Mouse (Mus musculus) intestine, embryonic 14.5 days (tissue): ENCODE measurements around the gene Dnmt3a. TPM values are rescaled to one million over a fixed set of nuclear protein-coding genes. Genes with fewer than 3 reads are reported as not detected.

Experiments used
- ATAC-seq: fragments of 200-750 bp; cut with Nextera tagmentation; replicated peaks from 2 replicates; pipeline ENCODE4 v1.8.0; 2017; ENCODE audit warnings: low read depth, moderate number of reproducible peaks, moderate TSS enrichment, moderate library complexity; ENCODE audit not compliant: low FRiP score, low TSS enrichment
- DNase-seq: peaks from one replicate; pipeline ENCODE4 v3.0.0-alpha.2; 2018; ENCODE audit warnings: low spot score
- H3K27ac ChIP-seq: fragments of 300-500 bp; sonication (generic); 2 replicates; pipeline ENCODE4 v1.5.1; 2014; ENCODE audit warnings: low read depth, mild to moderate bottlenecking, control low read depth
- H3K27me3 ChIP-seq: fragments of 300-500 bp; sonication (generic); replicated peaks from 2 replicates; pipeline ENCODE4 v1.6.1; 2014; ENCODE audit warnings: low read length, control low read depth; ENCODE audit not compliant: control insufficient read depth, insufficient read depth
- H3K36me3 ChIP-seq: fragments of 300-500 bp; sonication (generic); 2 replicates; pipeline ENCODE4 v1.6.1; 2014; ENCODE audit warnings: low read length, control low read depth; ENCODE audit not compliant: control insufficient read depth, insufficient read depth
- H3K4me1 ChIP-seq: fragments of 300-500 bp; sonication (generic); replicated peaks from 2 replicates; pipeline ENCODE4 v1.6.1; 2014; ENCODE audit warnings: low read length, control low read depth, mixed read lengths; ENCODE audit not compliant: control insufficient read depth, insufficient read depth
- H3K4me2 ChIP-seq: fragments of 300-500 bp; sonication (generic); 2 replicates; pipeline ENCODE4 v1.6.1; 2014; ENCODE audit warnings: low read length
- H3K4me3 ChIP-seq: fragments of 300-500 bp; sonication (generic); 2 replicates; pipeline ENCODE4 v1.5.1; 2014; ENCODE audit warnings: low read depth, low read length, control low read depth, mixed read lengths
- H3K9ac ChIP-seq: fragments of 300-500 bp; sonication (generic); 2 replicates; pipeline ENCODE4 v1.6.1; 2014; ENCODE audit warnings: mild to moderate bottlenecking, low read length
- H3K9me3 ChIP-seq: fragments of 300-500 bp; sonication (generic); 2 replicates; pipeline ENCODE4 v1.6.1; 2016; ENCODE audit warnings: low read length, control low read depth; ENCODE audit not compliant: control insufficient read depth
- WGBS: fragments of 180-500 bp; shearing (Covaris S2); extraction: QIAGEN DNeasy Blood & Tissue Kit; methylation state at CpG from one replicate; pipeline ENCODE4 v1.1.7; 2014; 5-methylcytosine and 5-hydroxymethylcytosine counted together
- polyA plus RNA-seq: library from polyadenylated mRNA; unstranded; fragments of >200 nt; fragmentation: Nextera tagmentation; extraction: Ambion mirVana; gene quantifications from 2 replicates; pipeline ENCODE4 v1.2.1, GENCODE M21; 2014

The Dnmt3a gene
- polyA plus RNA-seq, 1 experiment from 2014 or later = 69.3 TPM

GRCm38 (mm10) chr12:3768391-3768790 lies 37.4 kb upstream of the Dnmt3a start:
- no peaks in the 10 kb centered on the region; the same call in 1 of the 2 replicates for H3K4me1 ChIP-seq
- no peaks in the 10 kb centered on the region for H3K27me3 ChIP-seq
- no peak overlapping the region for H3K27ac ChIP-seq
- DNase-seq (no peak), ATAC-seq (no peak)
- 90% methylated on average over 4 of the region's 4 CpGs for WGBS
- H3K9me3 ChIP-seq = no peaks in the 10 kb centered on the region
- no peaks in the 10 kb centered on the region for H3K36me3 ChIP-seq
- H3K4me2 ChIP-seq = no peak overlapping the region
- H3K9ac ChIP-seq = no peak overlapping the region
- H3K4me3 ChIP-seq = no peak overlapping the region

GRCm38 (mm10) chr12:3770546-3770945 lies 35.3 kb upstream of the Dnmt3a start:
- WGBS = 77% methylated on average over 2 of the region's 2 CpGs
- Histone ChIP-seq H3K4me2 (no peak overlapping the region), H3K36me3 (peaks cover 8% of the 10 kb centered on the region; the same call in 1 of the 2 replicates), H3K27ac (no peak overlapping the region), H3K9me3 (no peaks in the 10 kb centered on the region), H3K4me3 (no peak overlapping the region), H3K27me3 (no peaks in the 10 kb centered on the region), H3K9ac (no peak overlapping the region), H3K4me1 (peaks cover 3% of the 10 kb centered on the region)
- DNase-seq = no peak
- no peak for ATAC-seq

- Histone ChIP-seq H3K27me3 (no peaks in the 10 kb centered on the region), H3K4me1 (peaks cover 3% of the 10 kb centered on the region), H3K36me3 (peaks cover 8% of the 10 kb centered on the region; the same call in 1 of the 2 replicates), H3K4me3 (no peak overlapping the region), H3K27ac (no peak overlapping the region), H3K4me2 (no peak overlapping the region), H3K9ac (no peak overlapping the region), H3K9me3 (no peaks in the 10 kb centered on the region)
- ATAC-seq (no peak), DNase-seq (no peak)
- 79% methylated on average over 2 of the region's 2 CpGs for WGBS
Observed at GRCm38 (mm10) chr12:3771080-3771479, 34.7 kb upstream of the Dnmt3a start.

GRCm38 (mm10) chr12:3773643-3774042 lies 32.2 kb upstream of the Dnmt3a start:
- Histone ChIP-seq H3K4me3 (no peak overlapping the region), H3K4me1 (peaks cover 11% of the 10 kb centered on the region), H3K9ac (no peak overlapping the region), H3K27ac (no peak overlapping the region), H3K4me2 (no peak overlapping the region), H3K27me3 (no peaks in the 10 kb centered on the region), H3K9me3 (no peaks in the 10 kb centered on the region), H3K36me3 (peaks cover 8% of the 10 kb centered on the region; the same call in 1 of the 2 replicates)
- WGBS = 84% methylated on average over 3 of the region's 3 CpGs
- ATAC-seq (no peak), DNase-seq (no peak)

- no peak overlapping the region for H3K4me2 ChIP-seq
- H3K27ac ChIP-seq = no peak overlapping the region
- H3K4me1 ChIP-seq = peaks cover 31% of the 10 kb centered on the region
- peaks cover 8% of the 10 kb centered on the region; the same call in 1 of the 2 replicates for H3K36me3 ChIP-seq
- DNase-seq = no peak
- 95% methylated on average over 2 of the region's 2 CpGs for WGBS
- H3K9me3 ChIP-seq = no peaks in the 10 kb centered on the region
- H3K27me3 ChIP-seq = no peaks in the 10 kb centered on the region
- ATAC-seq = no peak
- no peak overlapping the region for H3K4me3 ChIP-seq
- H3K9ac ChIP-seq = no peak overlapping the region
Observed at GRCm38 (mm10) chr12:3776015-3776414, 29.8 kb upstream of the Dnmt3a start.

- Histone ChIP-seq H3K36me3 (peaks cover 8% of the 10 kb centered on the region; the same call in 1 of the 2 replicates), H3K4me3 (no peak overlapping the region), H3K9ac (no peak overlapping the region), H3K4me1 (peaks cover 45% of the 10 kb centered on the region), H3K27ac (no peak overlapping the region), H3K9me3 (no peaks in the 10 kb centered on the region), H3K4me2 (no peak overlapping the region), H3K27me3 (no peaks in the 10 kb centered on the region)
- no peak for DNase-seq
- WGBS = 74% methylated on average over 5 of the region's 5 CpGs
- no peak for ATAC-seq
Observed at GRCm38 (mm10) chr12:3777682-3778081, 28.1 kb upstream of the Dnmt3a start.

- Histone ChIP-seq H3K4me1 (peaks cover 51% of the 10 kb centered on the region), H3K27me3 (no peaks in the 10 kb centered on the region), H3K9me3 (no peaks in the 10 kb centered on the region), H3K9ac (no peak overlapping the region), H3K27ac (no peak overlapping the region), H3K4me3 (no peak overlapping the region), H3K36me3 (peaks cover 8% of the 10 kb centered on the region; the same call in 1 of the 2 replicates), H3K4me2 (no peak overlapping the region)
- ATAC-seq (no peak), DNase-seq (no peak)
- 83% methylated on average over 6 of the region's 6 CpGs for WGBS
Observed at GRCm38 (mm10) chr12:3778286-3778685, 27.5 kb upstream of the Dnmt3a start.

GRCm38 (mm10) chr12:3779639-3780038 lies 26.2 kb upstream of the Dnmt3a start:
- Histone ChIP-seq H3K9ac (no peak overlapping the region), H3K27me3 (no peaks in the 10 kb centered on the region), H3K27ac (peak overlapping the region; percentile 96; the same call in 1 of the 2 replicates), H3K36me3 (0 out of 2 replicates have a peak, but pooled peaks cover under 1% of the 10 kb centered on the region), H3K9me3 (no peaks in the 10 kb centered on the region), H3K4me3 (no peak overlapping the region), H3K4me1 (peaks cover 59% of the 10 kb centered on the region), H3K4me2 (no peak overlapping the region)
- no peak for ATAC-seq
- 35% methylated on average over 2 of the region's 2 CpGs for WGBS
- DNase-seq = no peak

GRCm38 (mm10) chr12:3780405-3780891 lies 25.4 kb upstream of the Dnmt3a start:
- no peaks in the 10 kb centered on the region for H3K36me3 ChIP-seq
- peak overlapping the region; percentile 32; the same call in 1 of the 2 replicates for H3K4me2 ChIP-seq
- H3K4me1 ChIP-seq = peaks cover 67% of the 10 kb centered on the region
- 5% methylated on average over 8 of the region's 8 CpGs for WGBS
- DNase-seq (peak; percentile 69), ATAC-seq (peak; percentile 19)
- H3K4me3 ChIP-seq = no peak overlapping the region
- peak overlapping the region; percentile 96 for H3K27ac ChIP-seq
- H3K9ac ChIP-seq = 0 out of 2 replicates have a peak overlapping the region, but pooled peaks have one; percentile 11
- H3K9me3 ChIP-seq = no peaks in the 10 kb centered on the region
- no peaks in the 10 kb centered on the region for H3K27me3 ChIP-seq
